Mouse (Mus musculus): ENCODE measurements at regions not wholly inside any gene's neighbourhood (a gene's known extent, or its start where the extent isn't known, plus 50 kb on each side); places are given as distances from the start of the nearest gene placed in this dataset.

DNA sequence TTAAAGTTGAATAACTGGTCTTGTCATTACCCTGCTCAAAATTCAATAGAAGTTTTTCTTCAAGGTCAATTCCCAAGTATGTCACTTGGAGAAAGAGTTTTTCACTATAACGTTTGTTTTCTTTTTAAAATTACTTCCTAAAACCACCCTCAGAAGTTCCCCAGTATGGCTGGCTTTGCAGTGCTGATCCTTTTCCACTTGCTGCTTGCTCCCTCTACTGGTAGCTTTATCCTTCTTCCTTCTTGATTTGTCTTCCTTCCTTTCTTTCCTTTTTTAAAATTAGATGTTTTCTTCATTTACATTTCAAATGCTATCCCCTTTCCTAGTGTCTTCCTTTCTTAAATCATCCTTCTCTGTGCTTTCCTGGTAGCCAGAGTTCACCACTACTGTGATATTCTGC, 73.6 kb downstream of the Rtl3 start:
- TF ChIP-seq CTCF (IDR thresholded peaks at IDR 0.05; ENCODE audit: extremely low read depth, insufficient read depth, insufficient read length, insufficient replicate concordance) (peak; percentile 8; the same call in 1 of the 2 replicates), POLR2A (IDR thresholded peaks at IDR 0.05; ENCODE audit: low read depth, low read length) (no peak)
